Mouse (Mus musculus): ENCODE data around the gene Atn1. TPM values are rescaled to one million over a fixed set of nuclear protein-coding genes. Genes with fewer than 3 reads are reported as not detected.
"Not testable (repeated sequence)": the region's sequence is repeated elsewhere in the genome, so short reads cannot be mapped to it uniquely, and the experiment has no call there.

Atn1 gene
- 20.1 and 20.5 TPM in 2 replicates for polyA plus RNA-seq (2016; fragmentation: Nextera tagmentation; extraction: Ambion mirVana)

DNA sequence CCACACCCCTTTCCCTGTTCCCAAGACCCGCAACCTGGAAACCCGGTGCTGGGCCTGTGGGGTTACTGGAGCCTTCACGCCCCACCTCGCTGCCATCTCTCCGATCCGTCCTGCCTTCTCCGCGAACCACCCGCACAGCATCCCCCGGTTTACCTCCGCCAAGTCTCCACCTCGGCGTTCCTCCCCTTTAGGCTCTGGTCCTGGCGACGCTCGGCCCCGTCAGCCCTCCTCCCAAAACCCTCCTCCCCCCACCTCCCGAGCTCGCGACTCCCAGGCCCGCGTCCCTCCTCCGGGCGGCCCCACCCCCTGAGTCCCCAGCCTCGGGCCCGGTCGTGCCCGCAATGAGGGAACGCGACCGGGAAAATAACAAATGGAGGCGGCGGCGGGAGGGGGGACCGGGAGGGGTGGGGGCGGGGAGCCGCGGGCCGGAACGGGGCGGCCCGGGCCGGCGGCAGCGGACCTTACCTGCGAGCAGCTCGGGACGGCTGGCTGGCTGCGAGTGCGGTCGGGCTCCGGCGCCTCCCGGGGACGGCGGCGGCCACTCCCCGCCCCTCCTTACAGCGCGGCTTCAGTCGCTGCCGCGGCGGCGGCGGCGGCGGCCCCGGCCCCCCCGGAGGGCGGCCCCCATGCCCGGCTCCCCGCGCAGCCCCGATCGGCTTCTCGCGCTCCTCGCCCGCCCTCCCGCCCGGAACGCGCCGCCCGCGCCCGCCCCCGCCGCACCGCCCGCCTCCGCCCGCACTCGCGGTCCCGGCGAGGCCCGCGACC is at the start of gene Atn1, which contains the start of gene Gm45234:
TSS of gene Atn1 (minus strand) at position 694 of the 765 bp plus-strand sequence.
TSS of gene Gm45234 (minus strand) at position 191 of the 765 bp plus-strand sequence.
- under 1% methylated on average over 70 of the region's 100 CpGs for WGBS
- H3K4me3 ChIP-seq, result peak within 1 kb of the TSS; percentile 74
- peaks cover 41% of the 10 kb centered on the region for H3K4me1 ChIP-seq
- H3K9me3 ChIP-seq, result no peaks in the 10 kb centered on the region
- H3K9ac ChIP-seq, result peak within 1 kb of the TSS; percentile 98
- peak; percentile 37 for ATAC-seq (ENCODE audit: insufficient number of reproducible peaks, insufficient read depth, low FRiP score, low TSS enrichment)
- H3K27ac ChIP-seq, result peak within 1 kb of the TSS; percentile 99
- H3K27me3 ChIP-seq, result no peaks in the 10 kb centered on the region
- H3K36me3 ChIP-seq, result no peaks in the 10 kb centered on the region
- H3K4me2 ChIP-seq (replicated peaks), result peak within 1 kb of the TSS; percentile 78

DNA sequence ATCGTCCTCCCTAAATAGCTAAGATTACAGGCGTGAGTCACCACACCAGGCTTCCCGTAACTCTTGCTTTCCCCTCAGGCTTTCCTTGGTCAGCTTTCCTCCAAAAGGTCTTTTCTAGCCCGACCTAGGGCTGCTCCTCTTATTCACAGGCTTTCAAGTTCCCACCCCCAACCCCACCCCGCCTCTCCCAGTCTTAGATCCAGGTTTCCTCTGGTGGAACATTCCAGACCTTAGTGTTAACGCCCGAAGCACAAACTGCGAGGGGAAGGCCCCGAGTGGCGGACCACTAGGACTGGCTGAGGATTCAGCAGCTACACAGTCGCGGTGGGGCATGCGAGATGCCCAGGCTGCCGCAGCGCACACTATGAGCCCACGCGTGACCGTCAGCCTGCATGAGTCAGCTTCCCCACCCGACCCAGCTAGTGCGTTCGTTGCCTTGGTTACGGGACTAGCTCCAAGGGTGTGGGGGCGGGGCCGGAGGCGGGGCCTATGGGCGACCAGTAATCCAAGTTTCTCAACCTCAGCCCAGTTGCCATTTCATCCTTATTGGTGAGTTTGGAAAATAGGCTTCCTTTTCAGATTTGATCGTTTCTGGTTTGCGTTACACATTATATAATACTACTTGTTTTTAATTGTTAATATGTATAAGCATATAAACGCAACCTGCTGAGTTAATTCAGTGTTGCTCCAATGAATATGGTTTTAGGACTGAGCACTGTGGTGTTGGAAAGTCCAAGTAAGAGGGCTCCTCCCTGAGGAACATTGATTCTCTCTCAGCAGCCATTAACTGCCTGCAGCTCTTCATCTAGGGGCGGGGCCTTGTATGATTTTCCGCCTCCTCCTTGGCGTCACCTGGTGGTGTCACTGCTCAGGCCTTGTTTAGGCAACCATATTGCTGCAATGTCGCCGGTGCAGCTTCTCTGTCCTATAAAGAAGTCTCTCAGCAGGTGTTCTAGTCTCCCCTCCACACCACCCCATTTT is 49.3 kb upstream of the Atn1 start:
- H3K4me2 ChIP-seq (replicated peaks), result peak overlapping the region; percentile 74
- H3K27me3 ChIP-seq, result no peaks in the 10 kb centered on the region
- H3K27ac ChIP-seq, result peak overlapping the region; percentile 89
- no peaks in the 10 kb centered on the region for H3K9me3 ChIP-seq
- peak; percentile 67 for ATAC-seq (ENCODE audit: insufficient number of reproducible peaks, insufficient read depth, low FRiP score, low TSS enrichment)
- H3K9ac ChIP-seq, result peak overlapping the region; percentile 50
- H3K4me3 ChIP-seq, result peak overlapping the region; percentile 44
- peaks cover 20% of the 10 kb centered on the region for H3K4me1 ChIP-seq
- 1% methylated on average over 34 of the region's 34 CpGs for WGBS
- peaks cover 6% of the 10 kb centered on the region for H3K36me3 ChIP-seq

DNA sequence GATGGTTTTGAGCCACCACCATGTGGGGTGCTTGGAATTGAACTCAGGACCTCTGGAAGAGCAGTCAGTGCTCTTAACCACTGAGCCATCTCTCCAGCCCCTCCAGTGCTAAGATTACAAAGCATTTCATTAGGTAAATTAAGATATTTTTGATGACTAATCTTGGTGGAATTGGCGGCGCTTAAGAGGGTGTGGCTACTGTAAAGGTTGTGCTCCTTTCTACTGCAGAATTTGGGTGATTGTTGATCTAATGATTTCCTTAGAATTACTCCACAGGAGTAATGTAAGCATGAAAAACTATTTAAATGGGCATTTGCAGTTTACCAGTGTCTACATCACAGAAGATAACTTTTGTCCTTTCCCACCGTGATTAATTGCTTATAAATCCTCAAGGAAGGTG is 48.0 kb upstream of the Atn1 start:
- H3K4me3 ChIP-seq, result no peak overlapping the region
- H3K9me3 ChIP-seq, result no peaks in the 10 kb centered on the region
- 86% methylated on average over 3 of the region's 3 CpGs for WGBS
- no peak overlapping the region for H3K27ac ChIP-seq
- ATAC-seq (ENCODE audit: insufficient number of reproducible peaks, insufficient read depth, low FRiP score, low TSS enrichment), result no peak
- H3K4me1 ChIP-seq, result peaks cover 9% of the 10 kb centered on the region; the same call in 1 of the 2 replicates
- no peaks in the 10 kb centered on the region for H3K27me3 ChIP-seq
- no peak overlapping the region for H3K4me2 ChIP-seq (replicated peaks)
- no peak overlapping the region for H3K9ac ChIP-seq
- no peaks in the 10 kb centered on the region for H3K36me3 ChIP-seq

DNA sequence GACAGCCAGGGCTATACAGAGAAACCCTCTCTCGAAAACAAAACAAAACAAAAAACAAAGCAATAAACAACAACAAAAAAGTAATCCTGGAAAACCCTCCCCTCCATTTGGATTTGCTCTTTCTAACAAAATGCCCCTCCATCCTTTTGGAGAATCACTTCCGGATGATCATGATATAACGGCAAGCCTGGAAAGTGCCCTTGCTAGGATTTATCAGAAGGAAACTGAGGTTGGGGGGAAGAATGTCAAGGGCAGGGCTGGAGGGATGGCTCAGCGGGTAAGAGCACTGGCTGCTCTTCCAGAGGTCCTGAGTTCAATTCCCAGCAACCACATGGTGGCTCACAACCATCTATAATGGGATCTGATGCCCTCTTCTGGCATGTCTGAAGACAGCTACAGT is 47.4 kb upstream of the Atn1 start:
- H3K9ac ChIP-seq; H3K4me2 ChIP-seq (replicated peaks); ATAC-seq (ENCODE audit: insufficient number of reproducible peaks, insufficient read depth, low FRiP score, low TSS enrichment); H3K9me3 ChIP-seq; H3K27ac ChIP-seq; H3K4me1 ChIP-seq; H3K36me3 ChIP-seq; H3K27me3 ChIP-seq; H3K4me3 ChIP-seq: not testable (repeated sequence)
- 92% methylated on average over 4 of the region's 4 CpGs for WGBS

DNA sequence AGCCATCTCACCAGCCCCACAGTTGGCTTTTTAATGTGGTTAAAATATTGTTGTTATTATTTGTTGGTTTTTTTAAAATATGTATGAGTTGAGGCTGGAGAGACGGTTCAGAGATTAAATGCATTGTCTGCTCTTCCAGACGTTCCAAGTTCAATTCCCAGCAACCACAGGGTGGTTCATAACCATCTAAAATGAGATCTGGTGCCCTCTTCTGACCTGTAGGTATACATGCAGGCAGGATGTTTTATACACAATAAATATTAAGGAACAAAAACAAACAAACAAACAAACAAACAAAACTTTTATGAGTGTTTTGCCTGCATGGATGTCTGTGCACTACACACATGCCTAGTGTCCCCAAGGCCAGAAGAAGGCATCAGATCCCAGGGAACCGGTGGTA is 46.7 kb upstream of the Atn1 start:
- no peak overlapping the region for H3K4me2 ChIP-seq (replicated peaks)
- no peak overlapping the region for H3K9ac ChIP-seq
- H3K9me3 ChIP-seq, result no peaks in the 10 kb centered on the region
- no peaks in the 10 kb centered on the region for H3K27me3 ChIP-seq
- WGBS, result 78% methylated on average over 3 of the region's 3 CpGs
- H3K27ac ChIP-seq, result no peak overlapping the region
- peaks cover 9% of the 10 kb centered on the region; the same call in 1 of the 2 replicates for H3K4me1 ChIP-seq
- no peak overlapping the region for H3K4me3 ChIP-seq
- H3K36me3 ChIP-seq, result no peaks in the 10 kb centered on the region
- ATAC-seq (ENCODE audit: insufficient number of reproducible peaks, insufficient read depth, low FRiP score, low TSS enrichment), result no peak

DNA sequence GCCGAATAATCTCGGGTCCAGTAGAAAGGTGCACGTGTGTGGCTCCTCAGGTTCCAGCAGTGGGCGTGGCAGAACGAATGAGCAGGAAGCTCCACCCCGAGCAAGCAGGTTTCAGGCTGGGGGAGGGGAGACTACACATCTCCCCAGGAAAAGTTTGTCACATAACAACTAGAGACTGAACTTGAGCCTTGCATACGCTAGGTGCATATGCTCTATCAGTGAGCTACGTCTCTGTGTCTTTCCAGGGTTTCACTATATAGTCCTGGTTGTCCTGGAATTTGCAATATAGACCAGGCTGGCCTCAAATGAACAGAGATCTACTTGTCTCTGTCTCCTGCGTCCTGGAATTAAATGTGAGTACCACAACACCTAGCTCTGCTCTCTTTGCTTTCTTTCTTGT is 46.1 kb upstream of the Atn1 start:
- H3K9ac ChIP-seq; H3K9me3 ChIP-seq; H3K27me3 ChIP-seq; H3K4me1 ChIP-seq; H3K27ac ChIP-seq; ATAC-seq (ENCODE audit: insufficient number of reproducible peaks, insufficient read depth, low FRiP score, low TSS enrichment); H3K36me3 ChIP-seq: not testable (repeated sequence)
- 3% methylated on average over 7 of the region's 9 CpGs for WGBS
- H3K4me3 ChIP-seq, result peak overlapping the region; percentile 4; the same call in 1 of the 2 replicates
- peak overlapping the region; percentile 39 for H3K4me2 ChIP-seq (replicated peaks)

DNA sequence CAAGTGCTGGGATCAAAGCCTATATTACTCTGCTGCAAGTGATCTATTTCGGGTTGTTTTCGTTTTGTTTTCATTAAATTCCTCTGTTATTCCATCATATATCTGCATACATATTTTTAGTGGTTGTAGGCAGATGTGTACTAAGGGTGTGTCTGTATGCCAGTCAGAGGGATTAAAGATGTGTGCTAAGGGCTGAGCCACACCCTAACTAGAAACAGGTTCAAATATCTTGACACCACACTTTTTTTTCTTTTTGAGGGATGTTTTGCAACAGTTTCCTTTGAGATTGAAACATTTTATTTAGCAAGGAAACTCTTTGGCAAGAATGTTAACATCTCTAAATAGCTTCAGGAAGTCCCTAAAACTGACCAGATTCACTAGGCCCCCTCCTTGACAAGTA is 39.9 kb upstream of the Atn1 start:
- no peaks in the 10 kb centered on the region for H3K27me3 ChIP-seq
- no peaks in the 10 kb centered on the region for H3K9me3 ChIP-seq
- H3K27ac ChIP-seq, result no peak overlapping the region
- H3K4me3 ChIP-seq, result no peak overlapping the region
- H3K9ac ChIP-seq, result no peak overlapping the region
- no peak for ATAC-seq (ENCODE audit: insufficient number of reproducible peaks, insufficient read depth, low FRiP score, low TSS enrichment)
- H3K36me3 ChIP-seq, result no peaks in the 10 kb centered on the region
- H3K4me2 ChIP-seq (replicated peaks), result no peak overlapping the region
- no peaks in the 10 kb centered on the region for H3K4me1 ChIP-seq
- 76% methylated on average over 2 of the region's 2 CpGs for WGBS

DNA sequence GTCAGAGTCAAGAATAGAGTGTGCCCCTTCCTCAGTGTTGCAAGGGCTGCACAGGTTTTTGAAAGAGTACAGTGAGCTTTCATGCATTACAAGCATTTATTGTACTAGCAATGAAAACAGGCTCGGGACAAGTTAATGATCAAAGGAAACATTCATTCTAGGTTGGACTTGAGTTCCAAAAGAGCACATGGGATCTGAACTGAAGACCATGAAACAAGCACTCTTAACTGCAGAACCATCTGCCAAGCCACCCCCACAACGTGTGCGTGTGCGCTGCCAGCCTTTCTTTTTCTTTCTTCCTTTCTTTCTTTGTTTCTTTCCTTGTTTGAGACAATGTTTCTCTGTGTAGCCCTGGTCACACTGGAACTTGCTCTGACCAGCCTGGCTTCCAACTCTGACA is 39.5 kb upstream of the Atn1 start:
- Histone ChIP-seq H3K27ac (no peak overlapping the region), H3K4me3 (no peak overlapping the region), H3K9me3 (no peaks in the 10 kb centered on the region), H3K9ac (no peak overlapping the region), H3K36me3 (no peaks in the 10 kb centered on the region), H3K4me2 (replicated peaks) (no peak overlapping the region), H3K4me1 (no peaks in the 10 kb centered on the region), H3K27me3 (no peaks in the 10 kb centered on the region)
- 76% methylated on average over 4 of the region's 4 CpGs for WGBS
- no peak for ATAC-seq (ENCODE audit: insufficient number of reproducible peaks, insufficient read depth, low FRiP score, low TSS enrichment)

DNA sequence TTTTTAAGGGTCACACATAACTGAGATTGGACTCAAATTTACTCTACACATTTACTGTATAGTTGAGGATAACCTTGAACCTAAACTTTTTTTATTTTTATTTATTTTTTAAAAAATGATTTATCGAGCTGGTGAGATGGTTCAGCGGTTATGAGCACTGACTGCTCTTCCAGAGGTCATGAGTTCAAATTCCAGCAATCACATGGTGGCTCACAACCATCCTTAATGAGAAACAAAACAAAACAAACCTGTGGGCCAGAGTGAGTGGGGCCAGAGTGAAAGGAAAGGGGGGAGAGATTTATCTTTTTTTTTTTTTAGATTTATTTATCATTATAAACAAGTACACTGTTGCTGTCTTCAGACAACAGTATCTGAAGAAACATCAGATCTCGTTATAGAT is 35.6 kb upstream of the Atn1 start:
- H3K36me3 ChIP-seq, result no peaks in the 10 kb centered on the region

DNA sequence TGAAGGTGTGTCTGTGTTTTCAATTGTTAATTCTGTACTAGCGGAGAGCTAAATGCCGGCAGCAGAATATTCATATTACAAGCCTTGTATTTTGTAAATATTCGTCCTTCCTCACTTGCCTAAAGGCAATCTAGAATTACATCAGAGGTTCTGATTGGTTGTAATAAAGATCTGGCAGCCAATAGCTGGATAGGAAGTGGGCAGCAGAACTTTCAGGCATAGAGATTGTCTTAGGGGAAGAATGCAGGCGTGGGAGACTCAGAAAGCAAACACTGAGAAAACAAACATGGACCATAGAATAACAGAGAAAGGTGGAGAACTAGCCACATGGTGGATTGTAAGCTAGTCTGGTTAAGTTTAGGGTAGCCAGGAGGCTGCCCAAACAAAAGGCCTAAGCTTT is 33.8 kb upstream of the Atn1 start:
- no peak overlapping the region for H3K4me2 ChIP-seq (replicated peaks)
- 39% methylated on average over 4 of the region's 4 CpGs for WGBS
- no peak for ATAC-seq (ENCODE audit: insufficient number of reproducible peaks, insufficient read depth, low FRiP score, low TSS enrichment)
- no peaks in the 10 kb centered on the region for H3K9me3 ChIP-seq
- H3K4me3 ChIP-seq, result no peak overlapping the region
- H3K27ac ChIP-seq, result peak overlapping the region; percentile 42; the same call in 1 of the 2 replicates
- no peaks in the 10 kb centered on the region for H3K36me3 ChIP-seq
- H3K4me1 ChIP-seq, result 0 out of 2 replicates have a peak, but pooled peaks cover 4% of the 10 kb centered on the region
- no peaks in the 10 kb centered on the region for H3K27me3 ChIP-seq
- H3K9ac ChIP-seq, result no peak overlapping the region

More for the DNA sequence above, 35.6 kb upstream of the Atn1 start:
- Histone ChIP-seq H3K4me1 (0 out of 2 replicates have a peak, but pooled peaks cover 4% of the 10 kb centered on the region), H3K9ac (no peak overlapping the region), H3K4me2 (replicated peaks) (no peak overlapping the region), H3K27ac (no peak overlapping the region), H3K9me3 (no peaks in the 10 kb centered on the region), H3K4me3 (no peak overlapping the region), H3K27me3 (no peaks in the 10 kb centered on the region)
- no peak for ATAC-seq (ENCODE audit: insufficient number of reproducible peaks, insufficient read depth, low FRiP score, low TSS enrichment)
- WGBS, result 85% methylated on average over 3 of the region's 3 CpGs

DNA sequence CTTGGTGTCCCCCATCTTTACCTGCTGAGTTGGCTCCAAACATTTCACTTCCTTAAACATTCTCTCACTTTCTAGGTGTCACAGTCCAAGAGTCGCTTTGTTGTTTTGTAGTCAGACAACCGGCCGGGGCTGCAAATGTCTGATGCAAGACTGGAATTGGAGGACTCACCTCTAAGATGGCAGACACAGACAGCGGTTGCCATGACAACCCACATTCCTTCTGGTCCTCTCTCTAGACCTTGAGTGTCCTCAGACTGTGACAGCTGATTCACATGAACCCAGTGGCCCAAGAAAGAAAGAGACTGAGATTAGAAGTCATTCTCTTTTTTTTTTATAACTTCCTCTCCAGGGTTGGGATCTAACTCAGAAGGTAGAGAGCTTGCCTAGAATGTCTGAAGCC is 33.2 kb upstream of the Atn1 start:
- H3K4me1 ChIP-seq, result 0 out of 2 replicates have a peak, but pooled peaks cover 4% of the 10 kb centered on the region
- no peak overlapping the region for H3K9ac ChIP-seq
- H3K27ac ChIP-seq, result no peak overlapping the region
- 82% methylated on average over 4 of the region's 4 CpGs for WGBS
- H3K27me3 ChIP-seq, result no peaks in the 10 kb centered on the region
- ATAC-seq (ENCODE audit: insufficient number of reproducible peaks, insufficient read depth, low FRiP score, low TSS enrichment), result no peak
- no peaks in the 10 kb centered on the region for H3K36me3 ChIP-seq
- H3K4me3 ChIP-seq, result no peak overlapping the region
- H3K9me3 ChIP-seq, result no peaks in the 10 kb centered on the region
- H3K4me2 ChIP-seq (replicated peaks), result no peak overlapping the region

All from embryonic facial prominence, embryonic 12.5 days (tissue).